Mouse (Mus musculus): ENCODE results near the gene Gm20219. TPM values are rescaled to one million over a fixed set of nuclear protein-coding genes. Genes with fewer than 3 reads are reported as not detected.

Gene Gm20219
- total RNA-seq, 2 experiments from 2014 or later: not detected

Other genes with a start within 250 kb of the Gm20219 start
- 3.4 and 18.0 TPM in 2 replicates for gene Kdm4b, start 228.3 kb downstream of the Gm20219 start, total RNA-seq (2015; ENCODE audit: low replicate concordance)
- gene Kdm4b, start 228.3 kb downstream of the Gm20219 start, total RNA-seq (2017; ENCODE audit: low replicate concordance): 3.4 and 8.5 TPM in 2 replicates
- 7.9 and 10.9 TPM in 2 replicates for gene Ptprs, start 77.9 kb downstream of the Gm20219 start, total RNA-seq (2015; ENCODE audit: low replicate concordance)
- gene Ptprs, start 77.9 kb downstream of the Gm20219 start, total RNA-seq (2017; ENCODE audit: low replicate concordance): 2.1 and 4.7 TPM in 2 replicates
- gene Znrf4, start 42.0 kb downstream of the Gm20219 start, total RNA-seq (2015; ENCODE audit: low replicate concordance): not detected in 2 replicates
- not detected in 2 replicates for gene Znrf4, start 42.0 kb downstream of the Gm20219 start, total RNA-seq (2017; ENCODE audit: low replicate concordance)
- 107 and 153 TPM in 2 replicates for gene Safb2, start 30.2 kb upstream of the Gm20219 start, total RNA-seq (2015; ENCODE audit: low replicate concordance)
- 350 and 385 TPM in 2 replicates for gene Safb2, start 30.2 kb upstream of the Gm20219 start, total RNA-seq (2017; ENCODE audit: low replicate concordance)
- 120 and 141 TPM in 2 replicates for gene Safb, start 30.4 kb upstream of the Gm20219 start, total RNA-seq (2015; ENCODE audit: low replicate concordance)
- gene Safb, start 30.4 kb upstream of the Gm20219 start, total RNA-seq (2017; ENCODE audit: low replicate concordance): 189 and 314 TPM in 2 replicates
- 21.8 and 29.9 TPM in 2 replicates for gene 2410015M20Rik, start 55.4 kb upstream of the Gm20219 start, total RNA-seq (2015; ENCODE audit: low replicate concordance)
- 20.7 and 33.0 TPM in 2 replicates for gene 2410015M20Rik, start 55.4 kb upstream of the Gm20219 start, total RNA-seq (2017; ENCODE audit: low replicate concordance)
- 298 and 344 TPM in 2 replicates for gene Rpl36, start 59.0 kb upstream of the Gm20219 start, total RNA-seq (2015; ENCODE audit: low replicate concordance)
- gene Rpl36, start 59.0 kb upstream of the Gm20219 start, total RNA-seq (2017; ENCODE audit: low replicate concordance): 203 and 323 TPM in 2 replicates
- gene Lonp1, start 72.5 kb upstream of the Gm20219 start, total RNA-seq (2015; ENCODE audit: low replicate concordance): 3.6 and 4.2 TPM in 2 replicates
- 9.5 and 15.0 TPM in 2 replicates for gene Lonp1, start 72.5 kb upstream of the Gm20219 start, total RNA-seq (2017; ENCODE audit: low replicate concordance)
- gene Catsperd, start 73.8 kb upstream of the Gm20219 start, total RNA-seq (2015; ENCODE audit: low replicate concordance): not detected in 2 replicates
- gene Catsperd, start 73.8 kb upstream of the Gm20219 start, total RNA-seq (2017; ENCODE audit: low replicate concordance): not detected in 2 replicates
- 51.1 and 73.9 TPM in 2 replicates for gene Ranbp3, start 118.9 kb upstream of the Gm20219 start, total RNA-seq (2015; ENCODE audit: low replicate concordance)
- 72.9 and 77.2 TPM in 2 replicates for gene Ranbp3, start 118.9 kb upstream of the Gm20219 start, total RNA-seq (2017; ENCODE audit: low replicate concordance)
- 46.5 and 90.1 TPM in 2 replicates for gene Ndufa11, start 163.4 kb upstream of the Gm20219 start, total RNA-seq (2015; ENCODE audit: low replicate concordance)
- 54.2 and 67.9 TPM in 2 replicates for gene Ndufa11, start 163.4 kb upstream of the Gm20219 start, total RNA-seq (2017; ENCODE audit: low replicate concordance)
- 2.1 and 2.2 TPM in 2 replicates for gene Vmac, start 163.6 kb upstream of the Gm20219 start, total RNA-seq (2015; ENCODE audit: low replicate concordance)
- gene Vmac, start 163.6 kb upstream of the Gm20219 start, total RNA-seq (2017; ENCODE audit: low replicate concordance): not detected in 2 replicates
- not detected in 2 replicates for gene Nrtn, start 203.1 kb upstream of the Gm20219 start, total RNA-seq (2015; ENCODE audit: low replicate concordance)
- gene Nrtn, start 203.1 kb upstream of the Gm20219 start, total RNA-seq (2017; ENCODE audit: low replicate concordance): not detected in 2 replicates
- gene Dus3l, start 210.4 kb upstream of the Gm20219 start, total RNA-seq (2015; ENCODE audit: low replicate concordance): 6.5 and 7.1 TPM in 2 replicates
- gene Dus3l, start 210.4 kb upstream of the Gm20219 start, total RNA-seq (2017; ENCODE audit: low replicate concordance): 3.0 and 5.4 TPM in 2 replicates
- gene Prr22, start 215.9 kb upstream of the Gm20219 start, total RNA-seq (2015; ENCODE audit: low replicate concordance): not detected in 2 replicates
- gene Prr22, start 215.9 kb upstream of the Gm20219 start, total RNA-seq (2017; ENCODE audit: low replicate concordance): not detected in 2 replicates

Measured in erythroid progenitor cell, adult 5-6 weeks (primary cell).